Mouse (Mus musculus) liver, embryonic 14.5 days (tissue): ENCODE results near the gene Zc3h12c.

ENCODE experiments used
- CTCF ChIP-seq: IDR thresholded peaks from 2 replicates; pipeline ENCODE4 v1.5.1; 2016; ENCODE audit warnings: antibody characterized with exemption, low read depth, control low read depth
- EP300 ChIP-seq: IDR thresholded peaks from 2 replicates; pipeline ENCODE4 v1.6.1; 2016; ENCODE audit warnings: antibody characterized with exemption, low read depth

DNA sequence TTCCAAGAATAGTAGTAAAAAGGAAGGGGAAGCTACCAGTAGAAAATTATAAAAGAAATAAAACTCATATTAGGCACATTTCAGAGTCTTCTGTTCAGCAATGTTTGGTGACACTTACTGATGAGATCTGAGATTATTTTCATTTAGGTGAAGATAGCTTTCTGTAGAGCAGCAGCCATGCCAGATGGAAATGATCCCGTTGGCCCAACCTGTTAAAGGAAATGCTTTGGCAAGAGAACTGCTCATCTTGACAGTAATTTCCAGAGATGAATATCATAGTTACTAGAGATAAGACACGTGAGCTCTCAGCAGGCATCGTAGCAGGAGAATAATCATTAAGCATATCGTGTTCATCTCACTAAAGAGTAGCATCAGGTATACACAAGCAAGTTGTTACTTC is 31.9 kb upstream of the Zc3h12c start:
- no peak for TF ChIP-seq EP300
- TF ChIP-seq CTCF: no peak
